Mouse (Mus musculus): ENCODE results near the gene Cyp20a1. TPM values are rescaled to one million over a fixed set of nuclear protein-coding genes. Genes with fewer than 3 reads are reported as not detected.

Cyp20a1 gene
- polyA plus RNA-seq (2014; fragmentation: Illumina TruSeq; extraction: RNeasy Lipid Tissue Mini Kit (QIAGEN cat#74804); ENCODE audit: low read depth, low replicate concordance) = 43.2 TPM

DNA sequence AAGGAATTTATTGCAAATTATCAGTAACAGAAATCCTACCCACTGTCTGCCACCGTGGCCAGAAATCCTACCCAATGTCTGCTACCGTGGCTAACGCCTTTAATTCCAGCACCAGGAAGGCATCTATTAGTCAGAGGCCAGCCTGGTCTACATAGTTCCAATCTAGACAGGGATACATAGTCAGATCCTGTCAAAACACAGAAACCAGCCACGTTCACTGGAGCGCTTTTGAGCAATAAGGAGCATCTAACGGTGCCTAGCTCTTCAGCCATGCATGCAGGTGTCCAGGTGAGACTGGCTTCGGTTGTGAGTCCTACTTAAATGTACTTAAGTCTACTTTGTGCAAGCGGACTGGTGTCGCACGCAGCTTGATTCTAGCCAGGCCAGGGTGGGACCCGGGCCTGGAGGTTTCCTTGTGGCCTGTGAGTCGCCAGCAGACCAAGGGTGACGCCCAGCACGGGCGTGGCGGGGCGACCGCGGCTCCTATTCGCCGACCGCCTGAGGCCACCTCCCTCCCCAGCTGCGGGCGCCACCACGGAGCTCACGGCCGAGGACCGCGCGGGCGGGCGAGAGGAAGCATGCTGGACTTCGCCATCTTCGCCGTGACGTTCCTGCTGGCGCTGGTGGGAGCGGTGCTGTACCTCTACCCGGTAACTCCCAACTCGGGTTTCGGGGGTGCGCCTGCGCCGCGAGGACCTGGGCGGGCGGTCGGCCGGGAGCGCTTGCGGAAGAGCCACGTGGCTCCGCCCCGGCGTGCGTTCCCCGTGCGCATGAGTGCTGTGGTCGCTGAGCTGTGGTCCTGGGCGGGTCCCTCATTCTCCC is at the start of gene Cyp20a1:
Gene Cyp20a1 (plus strand): TSS at position 516 of the 822 bp plus-strand sequence.

GRCm38 (mm10) chr1:60409168-60409828 is 66.2 kb downstream of the Cyp20a1 start, which contains the start of gene Abi2:
Gene Abi2, plus strand, starts transcription at chr1:60409619.

Other genes with a start within 250 kb of the Cyp20a1 start
- gene Carf, start 245.1 kb upstream of the Cyp20a1 start, polyA plus RNA-seq (2014; fragmentation: Illumina TruSeq; extraction: RNeasy Lipid Tissue Mini Kit (QIAGEN cat#74804); ENCODE audit: low read depth, low replicate concordance) = 17.5 TPM
- gene Wdr12, start 244.7 kb upstream of the Cyp20a1 start, polyA plus RNA-seq (2014; fragmentation: Illumina TruSeq; extraction: RNeasy Lipid Tissue Mini Kit (QIAGEN cat#74804); ENCODE audit: low read depth, low replicate concordance) = 13.8 TPM
- gene Nbeal1, start 162.7 kb upstream of the Cyp20a1 start, polyA plus RNA-seq (2014; fragmentation: Illumina TruSeq; extraction: RNeasy Lipid Tissue Mini Kit (QIAGEN cat#74804); ENCODE audit: low read depth, low replicate concordance) = 69.0 TPM
- 11.7 TPM for gene Abi2, start 66.3 kb downstream of the Cyp20a1 start, polyA plus RNA-seq (2014; fragmentation: Illumina TruSeq; extraction: RNeasy Lipid Tissue Mini Kit (QIAGEN cat#74804); ENCODE audit: low read depth, low replicate concordance)
- gene Raph1, start 223.8 kb downstream of the Cyp20a1 start, polyA plus RNA-seq (2014; fragmentation: Illumina TruSeq; extraction: RNeasy Lipid Tissue Mini Kit (QIAGEN cat#74804); ENCODE audit: low read depth, low replicate concordance) = 87.9 TPM